Mouse (Mus musculus) ES-Bruce4 (cell line): ENCODE measurements at regions not wholly inside any gene's neighbourhood (a gene's known extent, or its start where the extent isn't known, plus 50 kb on each side); places are given as distances from the start of the nearest gene placed in this dataset.

Experiments
- H3K27ac ChIP-seq: 2 replicates; pipeline ENCODE4 v1.5.1; 2012; ENCODE audit warnings: low read length, inconsistent platforms; ENCODE audit not compliant: insufficient read depth
- H3K27me3 ChIP-seq: 2 replicates; pipeline ENCODE4 v1.6.1; 2012; ENCODE audit warnings: mild to moderate bottlenecking, low read length, inconsistent platforms; ENCODE audit not compliant: control insufficient read depth, poor library complexity, insufficient read depth, severe bottlenecking
- H3K36me3 ChIP-seq: 2 replicates; pipeline ENCODE4 v1.6.1; 2012; ENCODE audit warnings: inconsistent platforms, mild to moderate bottlenecking, low read length, moderate library complexity; ENCODE audit not compliant: control insufficient read depth, poor library complexity, insufficient read depth, severe bottlenecking
- H3K4me1 ChIP-seq: one replicate; pipeline ENCODE4 v1.8.1; 2011; ENCODE audit warnings: low read length; ENCODE audit not compliant: control insufficient read depth, insufficient read depth
- H3K4me3 ChIP-seq: 2 replicates; pipeline ENCODE4 v1.5.1; 2011; ENCODE audit warnings: low read depth, mild to moderate bottlenecking, low read length
- H3K9ac ChIP-seq: 2 replicates; pipeline ENCODE4 v1.6.1; 2012; ENCODE audit warnings: low read depth, mild to moderate bottlenecking, inconsistent platforms; ENCODE audit not compliant: poor library complexity, severe bottlenecking
- H3K9me3 ChIP-seq: replicated peaks from 2 replicates; pipeline ENCODE4 v1.6.1; 2012; ENCODE audit warnings: mild to moderate bottlenecking, low read length, inconsistent platforms; ENCODE audit not compliant: control insufficient read depth, poor library complexity, insufficient read depth, severe bottlenecking
- CTCF ChIP-seq: IDR thresholded peaks from one replicate; pipeline ENCODE4 v1.8.1; 2011; ENCODE audit warnings: low read depth, low read length
- EP300 ChIP-seq: IDR thresholded peaks from 2 replicates; pipeline ENCODE4 v1.6.1; 2011; ENCODE audit warnings: low read depth, low read length; ENCODE audit not compliant: insufficient read depth
- POLR2A ChIP-seq: IDR thresholded peaks from one replicate; pipeline ENCODE4 v1.8.1; 2011; ENCODE audit warnings: low read length; ENCODE audit not compliant: insufficient read depth

DNA sequence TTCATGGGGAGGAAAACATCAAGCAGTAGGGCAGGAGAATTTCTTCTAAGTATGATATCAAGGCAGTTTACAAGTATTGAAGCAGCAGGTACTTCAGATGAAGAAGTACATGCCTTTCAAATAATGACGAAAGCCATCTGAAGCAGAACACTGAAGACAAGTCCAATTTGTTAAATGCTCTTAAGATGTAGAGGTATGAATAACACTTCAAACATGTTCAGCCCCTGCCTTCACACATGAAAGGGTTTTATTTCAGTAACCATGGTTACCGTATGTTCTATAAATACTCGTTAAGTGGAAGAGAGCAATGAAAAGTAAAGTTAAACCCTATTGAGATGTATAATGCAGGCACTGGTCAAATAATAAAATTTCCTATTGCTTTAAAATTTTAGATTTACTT lies 101.8 kb downstream of the Mospd2 start:
- Histone ChIP-seq H3K27ac (no peak overlapping the region), H3K4me1 (no peaks in the 10 kb centered on the region), H3K9ac (no peak overlapping the region), H3K9me3 (no peaks in the 10 kb centered on the region), H3K4me3 (no peak overlapping the region), H3K36me3 (no peaks in the 10 kb centered on the region), H3K27me3 (no peaks in the 10 kb centered on the region)
- TF ChIP-seq EP300 = no peak
- no peak for TF ChIP-seq POLR2A
- no peak for TF ChIP-seq CTCF

DNA sequence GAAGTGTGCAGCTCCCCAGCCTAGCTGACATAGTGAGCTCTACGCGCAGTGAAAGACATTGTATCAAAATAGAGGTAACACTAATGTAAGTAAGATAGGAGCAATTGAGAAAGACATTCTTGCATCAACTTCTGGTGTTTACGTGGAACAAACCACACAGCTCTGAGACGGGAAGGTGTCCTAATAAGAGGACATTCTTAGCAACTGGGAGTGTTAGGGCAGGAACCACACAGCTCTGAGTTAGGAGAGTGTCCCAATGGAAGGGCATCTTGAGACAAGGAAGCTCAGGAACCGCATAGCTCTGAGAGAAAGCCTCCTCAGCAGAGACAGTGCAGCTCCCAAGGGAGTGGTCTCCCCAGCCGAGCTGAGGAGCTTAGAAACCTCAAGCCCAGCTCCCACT lies 139.8 kb downstream of the Mospd2 start:
- no peaks in the 10 kb centered on the region for H3K9me3 ChIP-seq
- TF ChIP-seq POLR2A (no peak), EP300 (no peak), CTCF (no peak)
- H3K36me3 ChIP-seq = no peaks in the 10 kb centered on the region
- no peaks in the 10 kb centered on the region; the same call in 1 of the 2 replicates for H3K27me3 ChIP-seq
- H3K4me3 ChIP-seq = no peak overlapping the region
- no peak overlapping the region for H3K27ac ChIP-seq
- H3K4me1 ChIP-seq = no peaks in the 10 kb centered on the region
- H3K9ac ChIP-seq = no peak overlapping the region

DNA sequence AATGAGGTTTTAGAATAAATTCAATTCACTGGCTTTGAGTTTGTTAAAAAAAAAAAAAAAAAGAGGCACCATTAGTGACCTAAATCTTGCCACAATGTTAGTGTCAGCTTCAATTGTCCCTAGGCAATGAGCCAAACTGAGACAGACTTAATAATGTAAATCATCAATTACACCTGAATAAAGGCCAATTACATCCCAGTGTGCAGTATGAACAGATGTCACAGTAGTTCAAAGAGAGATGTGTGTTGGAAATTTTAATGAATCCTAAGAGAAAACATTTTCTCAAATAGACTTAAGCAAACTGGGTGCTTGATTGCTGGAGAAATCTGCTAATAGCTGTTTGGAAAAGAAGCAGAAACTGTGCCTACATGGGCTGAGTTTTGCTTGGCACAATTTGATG lies 159.3 kb downstream of the Mospd2 start:
- H3K9me3 ChIP-seq = no peaks in the 10 kb centered on the region
- TF ChIP-seq CTCF (no peak), POLR2A (no peak), EP300 (no peak)
- H3K9ac ChIP-seq = no peak overlapping the region
- no peak overlapping the region for H3K4me3 ChIP-seq
- no peaks in the 10 kb centered on the region for H3K4me1 ChIP-seq
- no peak overlapping the region for H3K27ac ChIP-seq
- H3K27me3 ChIP-seq = no peaks in the 10 kb centered on the region
- no peaks in the 10 kb centered on the region for H3K36me3 ChIP-seq

DNA sequence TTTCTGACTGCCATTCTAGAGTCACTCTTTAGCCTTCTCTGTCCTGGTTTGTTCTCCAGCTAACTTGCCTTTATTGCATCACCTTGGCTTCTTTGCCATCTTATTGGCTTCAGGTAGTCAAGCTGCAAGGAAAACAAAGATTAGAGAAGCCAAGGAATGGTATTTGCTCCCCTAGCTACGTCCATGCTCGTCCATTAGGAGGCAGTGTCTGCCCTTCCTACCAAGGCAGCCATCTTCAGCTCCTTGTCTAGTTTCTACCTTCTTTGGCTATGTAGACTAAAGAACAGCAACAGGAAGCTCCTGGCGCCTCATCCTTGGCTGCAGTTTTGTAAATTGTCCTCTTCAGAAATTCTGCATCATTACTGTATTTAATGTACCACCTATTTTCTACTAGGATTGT lies 192.9 kb downstream of the Mospd2 start:
- Histone ChIP-seq H3K4me3 (no peak overlapping the region), H3K27ac (no peak overlapping the region), H3K4me1 (no peaks in the 10 kb centered on the region), H3K9ac (no peak overlapping the region), H3K36me3 (no peaks in the 10 kb centered on the region), H3K9me3 (no peaks in the 10 kb centered on the region), H3K27me3 (no peaks in the 10 kb centered on the region)
- TF ChIP-seq EP300 = no peak
- peak; percentile 31 for TF ChIP-seq CTCF

DNA sequence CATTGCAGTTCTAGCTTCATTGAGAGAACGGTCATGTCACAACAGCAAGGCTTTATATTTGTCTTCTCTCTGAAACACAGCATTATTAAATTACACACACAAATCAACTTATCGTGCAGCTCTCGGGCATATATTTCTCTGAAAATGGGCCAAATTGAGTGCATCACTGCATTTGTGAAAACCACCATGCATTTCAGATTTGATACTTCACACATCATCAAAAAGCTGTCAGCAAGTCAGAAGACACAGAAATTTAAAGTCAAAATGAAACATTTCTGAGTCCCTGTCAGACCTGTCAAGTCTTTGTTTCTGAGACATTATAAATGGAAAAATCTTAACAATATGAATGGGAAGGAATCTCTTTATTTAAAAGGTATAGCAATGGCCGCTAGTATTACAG lies 215.3 kb downstream of the Mospd2 start:
- TF ChIP-seq POLR2A (no peak), EP300 (no peak), CTCF (no peak)
- no peak overlapping the region for H3K4me3 ChIP-seq
- no peaks in the 10 kb centered on the region for H3K36me3 ChIP-seq
- H3K27ac ChIP-seq = no peak overlapping the region
- no peaks in the 10 kb centered on the region for H3K27me3 ChIP-seq
- H3K4me1 ChIP-seq = no peaks in the 10 kb centered on the region
- H3K9me3 ChIP-seq = no peaks in the 10 kb centered on the region
- H3K9ac ChIP-seq = no peak overlapping the region

DNA sequence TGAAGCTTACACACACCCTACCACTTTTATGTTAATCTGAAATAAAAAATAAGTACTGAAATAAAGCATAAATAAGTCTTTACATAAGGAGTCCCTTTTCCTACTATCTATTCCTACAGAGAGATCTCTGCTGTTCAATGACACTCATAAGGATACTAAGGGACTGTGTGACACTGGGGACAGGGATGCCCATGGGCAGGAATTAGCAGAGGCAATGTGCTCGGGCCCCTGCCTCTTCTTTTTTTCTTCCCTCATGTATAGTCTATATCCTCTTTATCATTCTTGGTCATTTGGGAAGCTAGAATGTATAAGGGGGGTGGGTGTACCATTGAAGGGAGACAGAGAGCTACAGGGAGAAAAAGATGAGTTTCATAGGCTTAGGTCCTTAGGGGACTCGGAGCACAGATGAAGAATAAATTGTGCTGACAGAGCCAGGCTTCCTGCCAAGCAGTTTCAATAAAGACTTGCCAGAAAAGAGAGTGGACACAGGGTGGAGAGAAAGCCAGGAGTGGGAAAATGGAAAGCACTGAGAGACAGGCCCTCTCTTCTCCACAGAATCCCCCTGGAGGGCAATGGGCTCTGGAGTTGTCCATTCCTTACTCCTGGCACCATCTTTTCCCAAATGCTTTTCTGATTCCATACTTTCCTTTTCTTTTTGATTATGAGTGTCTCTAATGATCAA lies 216.3 kb downstream of the Mospd2 start:
- no peaks in the 10 kb centered on the region for H3K4me1 ChIP-seq
- TF ChIP-seq EP300 (no peak), POLR2A (no peak)
- H3K36me3 ChIP-seq = no peaks in the 10 kb centered on the region
- no peak overlapping the region for H3K4me3 ChIP-seq
- H3K9me3 ChIP-seq = no peaks in the 10 kb centered on the region
- no peak overlapping the region for H3K27ac ChIP-seq
- no peaks in the 10 kb centered on the region for H3K27me3 ChIP-seq
- H3K9ac ChIP-seq = no peak overlapping the region
